Mouse (Mus musculus): ENCODE data around the gene Lhfpl2. TPM values are rescaled to one million over a fixed set of nuclear protein-coding genes. Genes with fewer than 3 reads are reported as not detected.

Gene Lhfpl2
- polyA plus RNA-seq, 1 experiment: 10.8 TPM

GRCm38 (mm10) chr13:94110556-94110955, 53.0 kb downstream of the Lhfpl2 start:
- Histone ChIP-seq H3K27ac (ENCODE audit: insufficient read depth, low read length) (no peak overlapping the region), H3K4me3 (ENCODE audit: insufficient read depth, low read length) (no peak overlapping the region), H3K4me1 (ENCODE audit: control insufficient read depth, insufficient read depth, low read length) (no peaks in the 10 kb centered on the region)
- no peak for TF ChIP-seq POLR2A (IDR thresholded peaks at IDR 0.05; ENCODE audit: extremely low read depth, insufficient read depth, low read length)
- TF ChIP-seq CTCF (IDR thresholded peaks at IDR 0.05; ENCODE audit: extremely low read depth, insufficient read depth, low read length): no peak

- Histone ChIP-seq H3K27ac (ENCODE audit: insufficient read depth, low read length) (no peak overlapping the region), H3K4me1 (ENCODE audit: control insufficient read depth, insufficient read depth, low read length) (peaks cover 3% of the 10 kb centered on the region), H3K4me3 (ENCODE audit: insufficient read depth, low read length) (no peak overlapping the region)
- no peak for TF ChIP-seq CTCF (IDR thresholded peaks at IDR 0.05; ENCODE audit: extremely low read depth, insufficient read depth, low read length)
- TF ChIP-seq POLR2A (IDR thresholded peaks at IDR 0.05; ENCODE audit: extremely low read depth, insufficient read depth, low read length): no peak
Measured at GRCm38 (mm10) chr13:94115476-94115875, 57.9 kb downstream of the Lhfpl2 start.

GRCm38 (mm10) chr13:94116705-94117410, 59.3 kb downstream of the Lhfpl2 start:
- no peak overlapping the region for H3K27ac ChIP-seq (ENCODE audit: insufficient read depth, low read length)
- no peak overlapping the region for H3K4me3 ChIP-seq (ENCODE audit: insufficient read depth, low read length)
- no peak for TF ChIP-seq CTCF (IDR thresholded peaks at IDR 0.05; ENCODE audit: extremely low read depth, insufficient read depth, low read length)
- peaks cover 3% of the 10 kb centered on the region for H3K4me1 ChIP-seq (ENCODE audit: control insufficient read depth, insufficient read depth, low read length)

GRCm38 (mm10) chr13:94117522-94117921, 59.9 kb downstream of the Lhfpl2 start:
- Histone ChIP-seq H3K27ac (ENCODE audit: insufficient read depth, low read length) (no peak overlapping the region), H3K4me3 (ENCODE audit: insufficient read depth, low read length) (no peak overlapping the region), H3K4me1 (ENCODE audit: control insufficient read depth, insufficient read depth, low read length) (peaks cover 3% of the 10 kb centered on the region)
- TF ChIP-seq POLR2A (IDR thresholded peaks at IDR 0.05; ENCODE audit: extremely low read depth, insufficient read depth, low read length) (no peak), CTCF (IDR thresholded peaks at IDR 0.05; ENCODE audit: extremely low read depth, insufficient read depth, low read length) (no peak)

GRCm38 (mm10) chr13:94118091-94118490, 60.5 kb downstream of the Lhfpl2 start:
- Histone ChIP-seq H3K27ac (ENCODE audit: insufficient read depth, low read length) (no peak overlapping the region), H3K4me3 (ENCODE audit: insufficient read depth, low read length) (no peak overlapping the region), H3K4me1 (ENCODE audit: control insufficient read depth, insufficient read depth, low read length) (peaks cover 3% of the 10 kb centered on the region)
- TF ChIP-seq CTCF (IDR thresholded peaks at IDR 0.05; ENCODE audit: extremely low read depth, insufficient read depth, low read length) (no peak), POLR2A (IDR thresholded peaks at IDR 0.05; ENCODE audit: extremely low read depth, insufficient read depth, low read length) (no peak)

DNA sequence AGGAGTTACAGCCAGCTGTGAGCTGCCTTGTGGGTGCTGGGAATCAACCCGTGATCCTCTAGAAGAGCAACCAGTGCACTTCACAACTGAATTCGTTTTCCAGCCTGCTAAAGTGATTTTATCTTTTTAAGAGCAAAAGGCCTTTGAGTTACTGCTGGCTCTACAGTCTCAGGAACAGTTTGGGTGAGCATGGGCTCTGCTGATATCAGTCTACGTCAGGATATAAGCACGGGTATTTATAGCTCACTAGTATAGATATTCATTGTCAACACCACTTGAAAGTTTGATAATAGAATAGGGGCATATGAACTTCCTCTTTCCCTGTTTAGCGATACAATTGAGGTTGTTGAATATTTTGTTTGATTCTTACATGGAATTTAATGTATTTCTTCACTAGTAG, 61.7 kb downstream of the Lhfpl2 start:
- Histone ChIP-seq H3K4me3 (ENCODE audit: insufficient read depth, low read length) (no peak overlapping the region), H3K4me1 (ENCODE audit: control insufficient read depth, insufficient read depth, low read length) (peaks cover 3% of the 10 kb centered on the region), H3K27ac (ENCODE audit: insufficient read depth, low read length) (no peak overlapping the region)
- no peak for TF ChIP-seq POLR2A (IDR thresholded peaks at IDR 0.05; ENCODE audit: extremely low read depth, insufficient read depth, low read length)

DNA sequence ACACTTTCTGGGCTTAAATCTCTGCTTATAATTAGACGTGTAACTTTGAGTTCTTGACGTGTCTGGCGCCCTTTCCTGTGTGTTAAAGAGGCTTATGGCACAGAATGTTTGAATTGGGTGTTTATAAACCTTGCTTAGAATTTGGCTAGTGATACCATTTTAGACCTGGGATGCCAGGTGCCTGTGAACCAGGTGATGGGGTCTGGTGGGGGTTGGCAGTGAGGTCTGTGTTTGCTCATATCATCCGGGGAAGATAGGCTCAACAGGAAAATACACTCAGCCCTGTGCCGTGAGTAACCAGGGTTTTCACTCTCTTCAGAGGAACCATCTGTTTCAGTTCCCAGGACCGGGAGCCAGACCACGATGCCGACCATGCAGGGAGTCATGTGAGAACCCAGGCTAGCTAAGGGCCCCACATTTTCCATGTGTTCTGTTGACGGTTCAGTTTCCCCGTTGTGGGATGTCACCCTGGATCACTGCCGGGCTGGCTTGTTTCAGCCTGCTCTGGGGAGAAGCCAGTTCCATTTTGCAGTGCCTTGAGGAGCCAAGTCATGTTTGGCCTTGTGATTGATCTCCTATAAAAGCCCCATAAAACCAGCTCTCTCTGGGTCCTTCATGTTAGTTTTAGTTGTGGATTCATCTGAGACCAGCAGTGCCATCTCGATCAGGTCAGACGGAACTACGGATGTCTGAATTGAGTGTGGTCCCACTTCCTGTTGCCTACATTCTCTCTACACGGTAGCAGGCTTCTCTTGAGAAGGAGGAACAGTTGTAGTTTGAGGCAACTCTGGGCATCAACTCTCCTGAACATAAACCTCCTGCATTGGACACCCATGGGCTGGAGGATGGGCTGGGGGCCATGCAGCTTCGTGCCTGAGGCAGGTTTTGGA, 65.4 kb downstream of the Lhfpl2 start:
- no peaks in the 10 kb centered on the region for H3K4me1 ChIP-seq (ENCODE audit: control insufficient read depth, insufficient read depth, low read length)
- no peak overlapping the region for H3K4me3 ChIP-seq (ENCODE audit: insufficient read depth, low read length)
- H3K27ac ChIP-seq (ENCODE audit: insufficient read depth, low read length): no peak overlapping the region
- no peak for TF ChIP-seq CTCF (IDR thresholded peaks at IDR 0.05; ENCODE audit: extremely low read depth, insufficient read depth, low read length)
- TF ChIP-seq POLR2A (IDR thresholded peaks at IDR 0.05; ENCODE audit: extremely low read depth, insufficient read depth, low read length): no peak

- Histone ChIP-seq H3K4me1 (ENCODE audit: control insufficient read depth, insufficient read depth, low read length) (no peaks in the 10 kb centered on the region), H3K27ac (ENCODE audit: insufficient read depth, low read length) (no peak overlapping the region), H3K4me3 (ENCODE audit: insufficient read depth, low read length) (no peak overlapping the region)
- TF ChIP-seq POLR2A (IDR thresholded peaks at IDR 0.05; ENCODE audit: extremely low read depth, insufficient read depth, low read length) (no peak), CTCF (IDR thresholded peaks at IDR 0.05; ENCODE audit: extremely low read depth, insufficient read depth, low read length) (no peak)
Measured at GRCm38 (mm10) chr13:94130394-94130793, 72.8 kb downstream of the Lhfpl2 start.

- Histone ChIP-seq H3K4me3 (ENCODE audit: insufficient read depth, low read length) (no peak overlapping the region), H3K27ac (ENCODE audit: insufficient read depth, low read length) (no peak overlapping the region), H3K4me1 (ENCODE audit: control insufficient read depth, insufficient read depth, low read length) (no peaks in the 10 kb centered on the region)
- TF ChIP-seq POLR2A (IDR thresholded peaks at IDR 0.05; ENCODE audit: extremely low read depth, insufficient read depth, low read length) (no peak), CTCF (IDR thresholded peaks at IDR 0.05; ENCODE audit: extremely low read depth, insufficient read depth, low read length) (no peak)
Measured at GRCm38 (mm10) chr13:94131135-94131534, 73.5 kb downstream of the Lhfpl2 start.

Measured in cortical plate, adult 2 months (tissue).